Mouse (Mus musculus) hindbrain, embryonic 12.5 days (tissue): ENCODE measurements around the gene Hnrnpa0. TPM values are rescaled to one million over a fixed set of nuclear protein-coding genes. Genes with fewer than 3 reads are reported as not detected.

Experiments used
- ATAC-seq: fragments of 200-750 bp; cut with Nextera tagmentation; 2 replicates; pipeline ENCODE4 v1.8.0; 2017; ENCODE audit warnings: moderate TSS enrichment; ENCODE audit not compliant: low FRiP score
- H3K27ac ChIP-seq: fragments of 300-500 bp; sonication (generic); 2 replicates; pipeline ENCODE4 v1.5.1; 2016; ENCODE audit warnings: mild to moderate bottlenecking
- H3K27me3 ChIP-seq: fragments of 300-500 bp; sonication (generic); 2 replicates; pipeline ENCODE4 v1.6.1; 2016; ENCODE audit warnings: mild to moderate bottlenecking
- H3K36me3 ChIP-seq: fragments of 300-500 bp; sonication (generic); 2 replicates; pipeline ENCODE4 v1.6.1; 2016; ENCODE audit warnings: mild to moderate bottlenecking
- H3K4me1 ChIP-seq: fragments of 300-500 bp; sonication (generic); 2 replicates; pipeline ENCODE4 v1.6.1; 2016
- H3K4me2 ChIP-seq: fragments of 300-500 bp; sonication (generic); replicated peaks from 2 replicates; pipeline ENCODE4 v1.6.1; 2016; ENCODE audit warnings: mild to moderate bottlenecking
- H3K4me3 ChIP-seq: fragments of 300-500 bp; sonication (generic); 2 replicates; pipeline ENCODE4 v1.5.1; 2016; ENCODE audit warnings: mild to moderate bottlenecking
- H3K9ac ChIP-seq: fragments of 300-500 bp; sonication (generic); 2 replicates; pipeline ENCODE4 v1.6.1; 2016; ENCODE audit warnings: mild to moderate bottlenecking, moderate library complexity
- H3K9me3 ChIP-seq: fragments of 300-500 bp; sonication (generic); replicated peaks from 2 replicates; pipeline ENCODE4 v1.6.1; 2016; ENCODE audit warnings: mild to moderate bottlenecking
- WGBS: fragments of 180-500 bp; shearing (Covaris S2); methylation state at CpG from one replicate; pipeline ENCODE4 v1.1.7; 2016; 5-methylcytosine and 5-hydroxymethylcytosine counted together
- polyA plus RNA-seq: library from polyadenylated mRNA; unstranded; fragments of >200 nt; fragmentation: Nextera tagmentation; extraction: Ambion mirVana; gene quantifications from 2 replicates; pipeline ENCODE4 v1.2.1, GENCODE M21; 2016

The Hnrnpa0 gene
- polyA plus RNA-seq, 1 experiment from 2014 or later: 55.5 TPM

- no peak overlapping the region for H3K4me2 ChIP-seq
- WGBS: 86% methylated on average over 3 of the region's 3 CpGs
- H3K9me3 ChIP-seq: no peaks in the 10 kb centered on the region
- H3K27me3 ChIP-seq: no peaks in the 10 kb centered on the region
- ATAC-seq: no peak
- H3K36me3 ChIP-seq: 0 out of 2 replicates have a peak, but pooled peaks cover 2% of the 10 kb centered on the region
- H3K27ac ChIP-seq: no peak overlapping the region
- no peak overlapping the region for H3K9ac ChIP-seq
- H3K4me1 ChIP-seq: peaks cover 29% of the 10 kb centered on the region
- no peak overlapping the region for H3K4me3 ChIP-seq
Measured at GRCm38 (mm10) chr13:58124278-58124677, 4.1 kb downstream of the Hnrnpa0 start.

GRCm38 (mm10) chr13:58123381-58123780, 5.0 kb downstream of the Hnrnpa0 start:
- H3K9me3 ChIP-seq: no peaks in the 10 kb centered on the region
- peaks cover 28% of the 10 kb centered on the region for H3K4me1 ChIP-seq
- H3K4me3 ChIP-seq: no peak overlapping the region
- 58% methylated on average over 8 of the region's 8 CpGs for WGBS
- no peak overlapping the region for H3K9ac ChIP-seq
- H3K27me3 ChIP-seq: no peaks in the 10 kb centered on the region
- 0 out of 2 replicates have a peak, but pooled peaks cover 2% of the 10 kb centered on the region for H3K36me3 ChIP-seq
- no peak overlapping the region; the same call in 1 of the 2 replicates for H3K4me2 ChIP-seq
- H3K27ac ChIP-seq: no peak overlapping the region
- no peak for ATAC-seq

- no peak overlapping the region for H3K4me3 ChIP-seq
Measured at GRCm38 (mm10) chr13:58122786-58123297, 5.5 kb downstream of the Hnrnpa0 start.

GRCm38 (mm10) chr13:58117318-58118017, 10.9 kb downstream of the Hnrnpa0 start:
- Histone ChIP-seq H3K9ac (no peak overlapping the region), H3K4me2 (no peak overlapping the region), H3K36me3 (no peaks in the 10 kb centered on the region), H3K4me3 (no peak overlapping the region), H3K27ac (no peak overlapping the region), H3K27me3 (no peaks in the 10 kb centered on the region), H3K4me1 (peaks cover 10% of the 10 kb centered on the region), H3K9me3 (no peaks in the 10 kb centered on the region)
- WGBS: 74% methylated on average over 8 of the region's 8 CpGs
- no peak for ATAC-seq

More at GRCm38 (mm10) chr13:58122786-58123297, 5.5 kb downstream of the Hnrnpa0 start:
- Histone ChIP-seq H3K27me3 (no peaks in the 10 kb centered on the region), H3K4me2 (no peak overlapping the region; the same call in 1 of the 2 replicates), H3K9ac (no peak overlapping the region), H3K27ac (no peak overlapping the region), H3K9me3 (no peaks in the 10 kb centered on the region), H3K4me1 (peaks cover 28% of the 10 kb centered on the region), H3K36me3 (0 out of 2 replicates have a peak, but pooled peaks cover 2% of the 10 kb centered on the region)
- 52% methylated on average over 10 of the region's 10 CpGs for WGBS
- ATAC-seq: no peak

- 86% methylated on average over 2 of the region's 2 CpGs for WGBS
Measured at GRCm38 (mm10) chr13:58116801-58117200, 11.6 kb downstream of the Hnrnpa0 start.

GRCm38 (mm10) chr13:58115227-58115626, 13.1 kb downstream of the Hnrnpa0 start:
- no peaks in the 10 kb centered on the region for H3K36me3 ChIP-seq
- no peak overlapping the region for H3K4me3 ChIP-seq
- peaks cover 17% of the 10 kb centered on the region for H3K4me1 ChIP-seq
- no peak overlapping the region for H3K9ac ChIP-seq
- H3K4me2 ChIP-seq: no peak overlapping the region
- no peak overlapping the region for H3K27ac ChIP-seq
- H3K27me3 ChIP-seq: no peaks in the 10 kb centered on the region
- ATAC-seq: no peak
- 61% methylated on average over 13 of the region's 13 CpGs for WGBS
- no peaks in the 10 kb centered on the region for H3K9me3 ChIP-seq

More at GRCm38 (mm10) chr13:58116801-58117200, 11.6 kb downstream of the Hnrnpa0 start:
- Histone ChIP-seq H3K4me3 (no peak overlapping the region), H3K9ac (no peak overlapping the region), H3K4me2 (no peak overlapping the region), H3K27ac (no peak overlapping the region), H3K36me3 (no peaks in the 10 kb centered on the region), H3K27me3 (no peaks in the 10 kb centered on the region), H3K9me3 (no peaks in the 10 kb centered on the region), H3K4me1 (peaks cover 16% of the 10 kb centered on the region)
- ATAC-seq: no peak

- peak; percentile 86 for ATAC-seq
- H3K27ac ChIP-seq: peak within 1 kb of the TSS; percentile 88
- no peaks in the 10 kb centered on the region for H3K36me3 ChIP-seq
- H3K27me3 ChIP-seq: no peaks in the 10 kb centered on the region
- peaks cover 17% of the 10 kb centered on the region for H3K4me1 ChIP-seq
- WGBS: under 1% methylated on average over 35 of the region's 35 CpGs
- H3K9ac ChIP-seq: peak within 1 kb of the TSS; percentile 71
- no peaks in the 10 kb centered on the region for H3K9me3 ChIP-seq
- peak within 1 kb of the TSS; percentile 64 for H3K4me2 ChIP-seq
- peak within 1 kb of the TSS; percentile 43 for H3K4me3 ChIP-seq
Measured at GRCm38 (mm10) chr13:58113061-58113900, 15.1 kb downstream of the Hnrnpa0 start, which contains the start of gene Klhl3. Klhl3 (minus strand) TSS chr13:58113592.

GRCm38 (mm10) chr13:58112601-58113041, 15.7 kb downstream of the Hnrnpa0 start:
- Histone ChIP-seq H3K4me3 (peak overlapping the region; percentile 43), H3K36me3 (no peaks in the 10 kb centered on the region), H3K9ac (peak overlapping the region; percentile 71), H3K27me3 (no peaks in the 10 kb centered on the region), H3K27ac (peak overlapping the region; percentile 88), H3K9me3 (no peaks in the 10 kb centered on the region), H3K4me1 (peaks cover 17% of the 10 kb centered on the region), H3K4me2 (peak overlapping the region; percentile 64)
- 18% methylated on average over 11 of the region's 11 CpGs for WGBS
- peak; percentile 51 for ATAC-seq

GRCm38 (mm10) chr13:58112191-58112590, 16.2 kb downstream of the Hnrnpa0 start:
- H3K9me3 ChIP-seq: no peaks in the 10 kb centered on the region
- peak overlapping the region; percentile 71 for H3K9ac ChIP-seq
- H3K4me1 ChIP-seq: peaks cover 17% of the 10 kb centered on the region
- no peaks in the 10 kb centered on the region for H3K36me3 ChIP-seq
- peak overlapping the region; percentile 43 for H3K4me3 ChIP-seq
- H3K27me3 ChIP-seq: no peaks in the 10 kb centered on the region
- 72% methylated on average over 10 of the region's 10 CpGs for WGBS
- ATAC-seq: no peak
- H3K27ac ChIP-seq: no peak overlapping the region
- peak overlapping the region; percentile 64 for H3K4me2 ChIP-seq

GRCm38 (mm10) chr13:58111306-58111705, 17.1 kb downstream of the Hnrnpa0 start:
- Histone ChIP-seq H3K27me3 (no peaks in the 10 kb centered on the region), H3K4me1 (peaks cover 17% of the 10 kb centered on the region), H3K4me2 (no peak overlapping the region), H3K9ac (no peak overlapping the region), H3K36me3 (no peaks in the 10 kb centered on the region), H3K27ac (no peak overlapping the region), H3K9me3 (no peaks in the 10 kb centered on the region; the same call in 1 of the 2 replicates), H3K4me3 (no peak overlapping the region)
- 93% methylated on average over 6 of the region's 6 CpGs for WGBS
- ATAC-seq: no peak

- 34% methylated on average over 8 of the region's 8 CpGs for WGBS
- Histone ChIP-seq H3K9ac (no peak overlapping the region), H3K36me3 (peaks cover 5% of the 10 kb centered on the region; the same call in 1 of the 2 replicates), H3K27me3 (no peaks in the 10 kb centered on the region), H3K4me2 (0 out of 2 replicates have a peak overlapping the region, but pooled peaks have one; percentile 5), H3K4me1 (peaks cover 14% of the 10 kb centered on the region), H3K9me3 (no peaks in the 10 kb centered on the region), H3K27ac (no peak overlapping the region), H3K4me3 (no peak overlapping the region)
- peak; percentile 85 for ATAC-seq
Measured at GRCm38 (mm10) chr13:58090643-58091042, 37.7 kb downstream of the Hnrnpa0 start.

GRCm38 (mm10) chr13:58084396-58084795, 44.0 kb downstream of the Hnrnpa0 start:
- Histone ChIP-seq H3K9me3 (no peaks in the 10 kb centered on the region), H3K9ac (no peak overlapping the region), H3K27ac (no peak overlapping the region), H3K27me3 (no peaks in the 10 kb centered on the region), H3K4me3 (no peak overlapping the region), H3K36me3 (no peaks in the 10 kb centered on the region), H3K4me2 (no peak overlapping the region), H3K4me1 (no peaks in the 10 kb centered on the region)
- WGBS: 89% methylated on average over 5 of the region's 5 CpGs
- ATAC-seq: no peak
